Mouse (Mus musculus): ENCODE results near the gene Rps18. TPM values are rescaled to one million over a fixed set of nuclear protein-coding genes. Genes with fewer than 3 reads are reported as not detected.

Gene Rps18
- total RNA-seq, 2 experiments from 2014 or later = 440 to 443 TPM

DNA sequence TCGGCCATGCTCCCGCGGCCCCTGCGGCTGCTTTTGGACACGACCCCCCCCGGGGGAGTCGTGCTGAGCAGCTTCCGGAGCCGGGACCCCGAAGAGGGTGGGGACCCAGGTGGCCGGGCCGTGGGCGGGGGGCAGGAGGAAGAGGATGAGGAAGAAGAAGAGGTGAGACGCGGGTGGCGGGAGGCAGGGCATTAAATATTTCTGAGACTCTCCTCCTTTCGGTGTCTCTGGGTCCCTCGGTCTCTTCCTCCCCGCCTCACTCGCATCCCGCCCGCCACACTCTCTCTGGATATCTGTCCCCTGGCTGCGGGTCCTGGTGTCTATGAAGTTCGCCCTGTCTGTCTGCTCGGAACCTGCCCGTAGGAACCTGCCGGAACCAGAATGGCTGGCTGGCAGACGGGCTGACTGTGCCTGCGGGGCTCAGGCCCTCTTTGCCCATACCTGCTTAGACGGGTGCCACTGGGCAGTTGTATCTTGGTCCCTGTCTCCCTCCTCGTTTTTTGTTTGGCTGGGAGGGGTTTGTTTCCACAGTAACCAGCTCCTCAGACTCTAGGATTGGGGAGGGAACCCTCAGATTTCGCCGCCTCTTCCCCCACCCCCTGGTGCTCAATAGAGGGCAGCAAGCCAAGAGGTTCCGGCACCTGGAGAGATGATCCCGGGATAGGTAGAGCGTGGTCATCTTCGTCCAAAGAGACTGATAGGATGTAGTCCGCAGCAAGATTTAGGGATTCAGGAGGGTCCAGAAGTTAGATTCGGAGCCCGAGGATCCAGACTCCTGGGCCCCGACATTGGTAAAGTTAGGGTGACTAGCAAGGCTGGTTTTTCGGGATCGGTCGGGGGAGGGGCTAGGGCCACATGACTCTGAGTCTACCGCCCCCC lies 25.3 kb downstream of the Rps18 start:
- intact Hi-C loops (cut with DNase I) = no loop called here
- peak in 1 of 2 experiments; percentile 77 for DNase-seq (ENCODE audit: extremely low spot score in 1 of 2, low spot score in 2 of 2)

DNA sequence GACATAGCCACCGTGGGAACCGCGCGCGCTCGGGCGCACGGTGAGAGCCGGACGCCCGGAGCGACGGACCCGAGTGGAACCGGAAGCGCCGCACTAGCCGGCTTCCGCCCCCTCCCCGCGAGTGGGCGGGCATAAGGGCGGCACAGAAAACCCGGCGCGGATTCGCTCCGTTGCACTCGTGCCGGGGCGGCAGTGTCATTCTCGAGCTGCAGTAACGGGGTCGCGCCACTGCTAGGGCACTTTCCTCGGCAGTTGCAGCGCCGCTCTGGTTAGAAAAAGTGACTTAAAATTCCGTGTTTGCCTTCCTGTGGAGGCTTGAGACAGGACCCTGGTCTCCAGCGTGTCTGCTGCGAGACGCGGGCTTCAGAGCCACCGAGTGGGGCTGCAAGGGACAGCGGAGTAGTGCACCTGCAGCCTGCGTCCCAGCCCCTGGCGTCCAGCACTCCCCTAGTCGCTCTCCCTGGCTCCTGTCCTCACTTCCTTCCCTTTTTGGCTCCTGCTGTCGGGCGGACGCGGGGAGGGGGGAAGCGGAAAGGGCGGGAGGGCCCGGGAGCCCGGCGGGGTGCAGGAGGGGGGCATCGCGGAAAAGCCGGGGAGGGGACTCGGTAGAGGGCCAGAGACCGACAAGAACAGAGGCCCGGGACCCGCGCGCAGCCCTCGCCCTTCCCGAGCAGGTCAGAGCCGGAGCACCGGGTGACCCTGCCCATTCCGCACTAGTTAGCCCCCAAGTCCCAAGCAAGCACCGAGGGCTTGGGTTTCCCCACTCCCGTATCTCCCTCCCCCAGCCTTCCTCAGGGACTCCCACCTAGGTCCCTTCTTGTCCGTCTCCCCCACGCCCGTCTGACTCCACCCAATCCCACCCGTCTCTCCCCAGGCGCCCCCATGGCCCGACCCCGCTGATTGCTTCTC lies 26.2 kb downstream of the Rps18 start, which contains the start of gene Rgl2:
Gene Rgl2, plus strand, starts transcription at position 173 of the 909 bp plus-strand sequence.
- peak; percentile 90 to 97 for DNase-seq (ENCODE audit: extremely low spot score in 1 of 2, low spot score in 2 of 2)
- intact Hi-C loops (cut with DNase I) = no loop called here

DNA sequence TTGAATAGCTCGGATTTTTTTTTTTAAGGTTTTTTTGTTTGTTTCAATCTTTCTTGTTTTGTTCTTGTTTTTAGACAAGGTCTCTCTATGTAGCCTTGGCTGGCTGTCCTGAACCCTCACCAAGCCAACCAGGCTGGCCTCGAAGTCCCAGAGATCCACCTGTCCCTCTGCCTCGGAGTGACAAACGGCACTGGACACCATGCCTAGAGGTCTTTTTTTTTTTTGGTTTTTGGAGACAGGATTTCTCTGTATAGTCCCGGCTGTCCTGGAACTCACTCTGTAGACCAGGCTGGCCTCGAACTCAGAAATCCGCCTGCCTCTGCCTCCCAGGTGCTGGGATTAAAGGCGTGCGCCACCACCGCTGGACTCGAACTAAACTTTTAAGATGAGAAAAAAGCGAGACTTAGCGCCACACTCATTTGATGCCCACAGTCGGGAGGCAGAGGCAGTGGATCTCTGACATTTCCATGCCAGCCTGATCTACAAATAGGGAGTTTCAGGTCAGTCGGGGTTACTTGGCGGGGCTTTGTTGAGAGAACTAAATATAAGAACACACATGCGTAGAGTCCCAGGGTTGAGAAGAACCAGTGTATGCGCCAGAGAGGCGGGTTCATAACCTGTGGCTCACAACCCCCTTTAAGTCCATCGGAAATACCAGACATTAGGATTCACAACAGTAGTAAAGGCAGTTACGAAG lies 27.4 kb downstream of the Rps18 start:
- DNase-seq (ENCODE audit: extremely low spot score in 1 of 2, low spot score in 2 of 2) = no peak
- intact Hi-C loops (cut with DNase I) = no loop called here

DNA sequence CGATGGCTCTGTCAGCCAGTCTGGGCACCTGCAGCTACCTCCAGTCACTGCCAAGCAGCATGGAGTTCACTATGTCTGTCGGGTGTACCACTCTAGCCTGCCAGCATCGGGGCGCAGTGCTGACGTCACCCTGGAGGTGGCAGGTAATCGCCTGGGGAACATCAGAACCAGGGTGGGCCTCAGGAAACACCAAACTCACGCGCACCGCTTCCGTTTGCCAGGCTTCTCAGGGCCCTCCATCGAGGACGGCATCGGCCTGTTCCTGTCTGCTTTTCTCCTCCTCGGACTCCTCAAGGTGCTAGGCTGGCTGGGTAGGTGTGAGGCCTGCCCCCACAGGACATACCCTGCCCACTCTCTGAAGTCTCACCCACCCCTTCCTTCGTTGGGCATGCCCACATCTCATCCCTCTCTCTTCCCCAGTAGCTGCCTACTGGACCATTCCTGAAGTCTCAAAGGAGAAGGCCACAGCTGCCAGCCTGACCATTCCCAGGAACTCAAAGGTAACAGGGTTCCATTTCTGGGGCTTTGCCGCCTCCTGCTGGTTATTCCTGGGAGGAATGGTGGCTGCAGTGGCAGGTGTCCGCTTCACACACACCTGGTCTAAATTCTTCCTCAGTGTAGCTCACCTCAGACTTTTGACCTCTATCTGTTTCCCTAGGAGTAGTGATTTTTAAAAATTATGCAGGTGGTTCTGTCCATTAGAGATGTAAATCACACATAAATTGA lies 29.4 kb downstream of the Rps18 start:
- DNase-seq (ENCODE audit: extremely low spot score in 1 of 2, low spot score in 2 of 2) = peak in 1 of 2 experiments; percentile 37
- intact Hi-C loops (cut with DNase I) = no loop called here

DNA sequence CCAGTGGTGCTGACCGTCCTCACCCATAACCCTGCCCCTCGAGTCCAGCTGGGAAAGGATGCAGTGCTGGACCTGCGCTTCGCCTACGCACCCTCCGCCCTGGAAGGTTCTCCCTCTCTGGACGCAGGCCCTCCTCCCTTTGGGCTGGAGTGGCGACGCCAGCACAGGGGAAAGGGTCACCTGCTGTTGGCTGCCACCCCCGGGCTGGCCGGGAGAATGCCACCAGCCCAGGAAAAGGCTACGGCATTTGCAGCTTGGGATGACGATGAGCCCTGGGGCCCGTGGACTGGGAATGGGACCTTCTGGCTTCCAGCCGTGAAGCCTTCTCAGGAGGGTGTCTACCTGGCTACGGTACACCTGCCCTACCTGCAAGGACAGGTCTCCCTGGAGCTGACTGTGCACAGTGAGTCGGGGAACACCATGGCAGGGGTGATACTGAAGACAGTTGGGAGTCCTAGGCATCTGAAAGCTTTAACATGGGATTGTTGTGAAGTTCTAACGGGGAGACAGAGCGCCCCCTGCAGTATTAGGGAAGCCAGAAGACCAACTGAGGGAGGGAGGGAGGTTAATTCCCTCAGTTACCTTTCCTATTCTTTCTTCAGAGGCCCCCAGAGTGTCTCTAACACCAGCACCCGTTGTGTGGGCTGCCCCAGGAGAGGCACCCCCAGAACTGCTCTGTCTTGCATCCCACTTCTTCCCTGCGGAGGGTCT lies 30.2 kb downstream of the Rps18 start:
- intact Hi-C loops (cut with DNase I) = no loop called here
- DNase-seq (ENCODE audit: extremely low spot score in 1 of 2, low spot score in 2 of 2) = peak in 1 of 2 experiments; percentile 50

DNA sequence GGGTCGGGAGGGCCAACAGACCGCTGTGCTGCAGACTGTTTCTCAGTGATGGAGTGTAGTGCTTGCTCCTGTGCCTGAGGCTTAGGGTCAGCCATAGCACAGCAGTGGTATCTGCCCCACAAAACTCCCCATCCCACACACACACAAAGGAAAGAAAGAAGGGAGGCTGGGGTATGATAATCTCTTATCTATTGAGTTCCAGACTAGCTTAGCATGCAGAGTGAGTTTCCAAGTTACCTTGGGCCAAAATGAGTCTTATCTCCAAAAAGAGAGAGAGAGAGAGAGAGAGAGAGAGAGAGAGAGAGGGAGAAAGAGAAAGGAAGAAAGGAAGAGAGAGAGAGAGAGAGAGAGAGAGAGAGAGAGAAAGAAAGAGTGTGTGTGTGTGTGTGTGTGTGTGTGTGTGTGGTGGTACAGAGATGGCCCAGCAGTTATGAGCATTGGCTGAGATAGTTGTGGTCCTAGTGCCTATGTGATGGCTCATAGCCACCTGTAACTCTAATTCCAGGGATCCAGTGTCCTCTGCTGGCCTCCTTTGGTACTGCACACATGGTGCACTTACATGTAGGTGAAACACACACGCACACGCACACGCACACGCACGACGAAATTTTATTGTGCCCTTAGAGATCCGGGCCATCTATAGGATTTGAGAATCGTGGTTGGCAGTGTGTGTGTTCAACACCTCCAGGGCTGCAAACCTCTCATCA lies 31.1 kb downstream of the Rps18 start:
- intact Hi-C loops (cut with DNase I) = no loop called here
- DNase-seq (ENCODE audit: extremely low spot score in 1 of 2, low spot score in 2 of 2) = peak in 1 of 2 experiments; percentile 58

DNA sequence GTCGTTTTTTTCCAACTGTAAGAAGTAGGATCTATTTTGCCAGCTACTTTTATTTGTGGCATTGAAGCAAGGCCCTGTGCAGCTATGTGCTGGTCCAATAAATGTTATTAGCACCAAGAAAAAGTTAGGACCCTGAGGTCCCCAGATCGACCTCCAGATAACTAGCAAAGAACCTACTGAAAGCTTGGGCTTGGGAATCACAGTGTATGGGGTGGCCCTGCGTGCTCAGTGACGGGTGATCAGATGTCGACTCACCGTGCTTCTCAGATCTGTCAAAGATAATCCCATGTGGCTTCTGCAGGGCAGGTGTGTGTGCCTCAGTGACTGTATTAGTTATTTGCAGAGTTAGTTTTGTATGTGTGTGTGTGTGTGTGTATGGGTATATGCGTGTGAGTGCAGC lies 34.4 kb downstream of the Rps18 start:
- intact Hi-C loops (cut with DNase I) = no loop called here
- no peak for DNase-seq (ENCODE audit: extremely low spot score in 1 of 2, low spot score in 2 of 2)

DNA sequence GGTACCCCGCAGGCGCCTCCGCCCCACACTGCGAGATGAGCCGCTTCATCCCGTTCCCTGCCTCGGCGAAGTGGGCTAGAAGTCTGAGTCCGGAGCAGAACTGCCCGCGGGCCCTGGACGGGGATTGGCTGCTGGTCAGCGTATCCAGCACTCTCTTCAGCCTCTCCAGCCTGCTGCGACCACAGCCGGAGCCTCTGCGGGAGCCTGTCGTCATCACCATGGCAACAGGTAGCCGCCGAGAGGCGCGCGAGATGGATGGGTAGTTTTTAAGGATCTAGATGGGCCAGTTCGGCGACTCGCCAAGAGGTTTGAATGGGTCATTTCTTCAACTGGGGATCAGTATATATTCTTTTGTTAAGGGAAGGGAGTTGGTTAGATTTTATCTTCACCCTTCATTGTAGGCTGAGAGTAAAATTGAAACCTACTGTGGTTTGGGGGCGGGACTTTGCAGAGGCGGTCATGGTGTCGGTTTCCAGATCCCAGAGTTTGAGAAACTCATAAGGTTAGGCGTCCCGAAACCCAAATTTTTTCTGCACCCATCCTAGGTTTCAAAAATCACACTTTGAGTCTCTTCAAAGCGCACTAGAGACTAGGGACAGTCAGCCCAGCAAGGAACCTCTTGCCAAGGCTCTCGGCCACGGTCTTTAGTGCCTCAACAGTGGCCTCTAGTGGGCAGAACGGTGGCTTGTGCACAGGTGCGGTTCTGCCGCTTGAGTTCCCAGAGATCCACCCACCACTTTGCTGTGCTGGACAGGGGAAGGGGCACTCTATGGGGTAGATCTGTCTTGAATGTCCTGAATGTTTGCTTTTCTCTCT lies 35.3 kb downstream of the Rps18 start:
- intact Hi-C loops (cut with DNase I) = no loop called here
- DNase-seq (ENCODE audit: extremely low spot score in 1 of 2, low spot score in 2 of 2) = peak in 1 of 2 experiments; percentile 89

DNA sequence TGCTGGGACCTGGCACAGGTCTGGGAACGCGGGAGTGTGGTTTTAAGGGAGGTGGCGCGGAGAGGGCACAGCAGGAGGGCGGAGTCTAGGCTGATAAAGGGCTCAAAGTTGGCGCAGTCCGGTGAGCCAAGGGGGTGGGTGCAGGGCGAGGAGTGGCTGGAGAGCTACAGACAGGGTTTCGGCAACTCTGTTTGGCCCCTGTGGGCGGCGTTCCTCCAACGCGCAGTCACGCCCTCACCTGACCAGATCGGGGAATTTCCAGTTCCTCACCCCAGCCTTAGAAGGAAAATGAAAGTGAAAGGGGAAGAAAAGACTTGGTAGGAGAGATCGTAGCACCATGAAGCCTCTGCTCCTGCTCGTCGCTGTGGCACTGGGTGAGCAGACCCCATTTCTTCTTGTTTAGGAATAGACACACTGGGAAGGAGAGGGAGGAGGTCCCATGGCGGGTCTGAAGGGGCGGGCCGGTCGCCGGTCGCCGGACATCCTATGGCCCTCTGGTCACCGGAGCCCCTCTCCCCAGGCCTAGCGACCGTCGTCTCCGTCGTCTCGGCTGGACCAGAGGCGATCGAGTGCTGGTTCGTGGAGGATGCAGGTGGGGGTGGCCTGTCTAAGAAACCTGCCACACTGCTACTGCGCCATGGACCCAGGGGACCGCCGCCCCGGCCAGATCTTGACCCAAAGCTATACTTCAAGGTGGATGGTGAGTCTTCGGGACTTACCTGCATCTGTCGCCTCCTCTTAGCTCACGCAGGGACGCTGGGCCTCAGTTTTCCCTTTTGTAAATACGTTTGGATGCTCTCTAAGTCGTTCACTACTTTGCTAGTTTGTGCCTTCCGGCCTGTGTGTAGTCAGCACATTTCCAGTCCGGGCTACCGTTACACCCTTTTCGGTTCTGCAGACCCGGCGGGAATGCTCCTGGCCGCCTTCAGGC lies 36.2 kb downstream of the Rps18 start:
- DNase-seq (ENCODE audit: extremely low spot score in 1 of 2, low spot score in 2 of 2) = peak in 1 of 2 experiments; percentile 77
- intact Hi-C loops (cut with DNase I) = no loop called here

DNA sequence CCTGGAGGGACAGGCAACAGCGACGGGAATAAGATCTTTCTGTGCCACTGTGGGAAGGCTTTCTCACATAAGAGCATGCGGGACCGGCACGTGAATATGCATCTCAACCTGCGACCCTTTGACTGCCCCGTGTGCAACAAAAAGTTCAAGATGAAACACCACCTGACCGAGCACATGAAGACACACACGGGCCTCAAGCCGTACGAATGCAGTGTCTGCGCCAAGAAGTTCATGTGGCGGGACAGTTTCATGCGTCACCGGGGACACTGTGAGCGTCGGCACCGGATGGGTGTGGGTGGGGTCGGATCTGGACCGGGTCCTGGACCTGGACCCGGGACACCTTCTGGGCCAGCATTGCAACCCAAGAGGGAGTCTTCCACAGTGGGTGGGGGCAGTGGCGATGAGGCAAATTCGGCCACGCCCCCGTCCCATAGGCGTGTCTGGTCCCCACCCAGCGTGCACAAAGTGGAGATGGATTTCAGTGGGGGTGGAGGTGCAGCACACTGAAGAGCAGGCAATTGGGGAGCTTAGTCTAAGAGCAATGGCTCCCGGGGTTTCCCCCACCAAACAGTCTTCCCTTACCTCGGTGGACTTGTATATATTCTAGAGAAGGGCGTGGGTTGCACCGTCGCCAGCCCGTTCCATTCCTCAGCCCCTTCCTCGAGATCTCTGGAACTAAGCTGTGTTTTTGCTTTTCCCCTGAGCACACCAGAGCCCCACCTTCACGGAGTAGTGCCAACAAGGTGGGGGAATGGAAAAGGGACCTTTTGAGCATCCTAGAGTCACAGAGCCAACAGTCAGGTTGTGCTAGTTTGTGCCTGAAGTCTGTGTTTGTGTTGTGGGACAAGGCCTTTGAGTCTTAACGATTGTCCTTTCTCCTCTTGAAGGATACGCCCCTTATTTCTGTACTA lies 37.3 kb downstream of the Rps18 start:
- intact Hi-C loops (cut with DNase I) = no loop called here
- no peak for DNase-seq (ENCODE audit: extremely low spot score in 1 of 2, low spot score in 2 of 2)

DNA sequence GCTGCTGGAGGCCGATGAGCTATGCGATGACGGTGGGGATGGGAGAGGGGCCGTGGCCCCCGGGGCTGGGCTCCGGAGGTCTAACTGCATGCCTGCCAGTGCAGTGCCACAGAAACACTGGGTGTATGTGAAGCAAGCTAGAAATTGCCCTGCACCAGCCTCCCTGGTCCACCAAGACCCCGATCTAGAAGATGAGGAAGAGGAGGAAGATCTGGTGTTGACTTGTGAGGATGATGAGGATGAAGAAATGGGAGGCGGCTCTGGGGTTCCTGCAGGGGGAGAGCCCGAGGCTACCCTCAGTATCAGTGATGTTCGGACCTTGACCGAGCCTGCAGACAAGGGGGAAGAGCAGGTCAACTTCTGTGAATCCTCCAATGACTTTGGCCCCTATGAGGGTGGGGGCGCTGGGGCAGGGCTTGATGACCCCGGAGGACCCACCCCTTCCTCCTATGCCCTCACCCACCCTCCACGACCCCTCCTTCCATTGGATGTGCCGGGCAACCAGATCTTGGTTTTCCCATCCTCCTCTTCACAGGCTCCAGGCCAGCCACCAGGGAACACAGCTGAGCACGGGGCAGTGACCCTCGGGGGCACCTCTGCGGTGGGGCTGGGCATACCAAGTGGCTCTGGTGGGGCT lies 38.0 kb downstream of the Rps18 start:
- intact Hi-C loops (cut with DNase I) = no loop called here
- DNase-seq (ENCODE audit: extremely low spot score in 1 of 2, low spot score in 2 of 2) = no peak

DNA sequence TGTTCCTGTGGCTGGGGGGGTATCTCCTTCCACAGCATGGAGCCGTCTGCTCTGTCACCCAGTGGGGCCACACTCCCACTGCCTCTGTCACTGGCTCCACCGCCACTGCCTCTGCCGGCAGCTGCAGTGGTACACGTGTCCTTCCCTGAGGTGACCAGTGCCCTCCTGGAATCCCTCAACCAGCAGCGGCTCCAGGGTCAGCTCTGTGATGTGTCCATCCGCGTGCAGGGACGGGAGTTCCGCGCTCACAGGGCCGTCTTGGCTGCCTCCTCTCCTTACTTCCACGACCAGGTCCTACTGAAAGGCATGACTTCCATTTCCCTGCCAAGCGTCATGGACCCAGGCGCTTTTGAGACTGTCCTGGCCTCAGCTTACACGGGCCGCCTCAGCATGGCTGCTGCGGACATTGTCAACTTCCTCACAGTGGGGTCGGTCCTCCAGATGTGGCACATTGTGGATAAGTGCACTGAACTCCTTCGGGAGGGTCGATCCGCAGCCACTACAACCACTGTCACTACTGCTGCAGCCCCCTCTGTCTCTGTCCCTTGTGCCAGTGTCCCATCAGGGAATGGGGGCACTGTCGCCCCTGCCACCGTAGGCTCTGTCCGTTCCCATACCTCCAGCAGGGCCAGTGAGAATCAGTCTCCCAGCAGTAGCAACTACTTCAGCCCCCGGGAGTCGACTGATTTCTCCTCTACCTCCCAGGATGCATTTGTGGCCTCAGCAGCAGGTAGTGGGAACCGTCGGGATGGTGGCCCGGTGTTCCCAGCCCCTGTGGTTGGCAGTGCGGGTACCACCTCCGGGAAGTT lies 38.8 kb downstream of the Rps18 start:
- DNase-seq (ENCODE audit: extremely low spot score in 1 of 2, low spot score in 2 of 2) = no peak
- intact Hi-C loops (cut with DNase I) = no loop called here

DNA sequence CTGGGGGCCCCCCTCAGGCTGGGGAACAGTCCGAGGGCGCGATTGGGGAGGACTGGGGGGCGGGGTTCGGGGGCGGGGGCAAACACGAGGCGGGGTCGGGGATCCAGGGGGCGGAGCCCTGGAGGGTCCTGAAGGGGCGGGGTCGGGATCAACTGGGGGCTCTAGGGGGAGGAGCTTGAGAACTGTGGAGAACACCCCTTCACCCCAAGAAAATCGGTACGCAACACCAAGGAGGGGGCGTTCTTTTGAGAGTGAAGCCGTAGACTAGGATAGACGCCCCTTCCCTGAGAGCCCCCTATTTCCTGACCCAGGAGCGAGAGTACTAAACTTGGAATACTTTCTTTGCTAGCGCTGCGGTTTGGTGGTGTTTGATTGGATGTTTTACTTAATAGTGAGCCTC lies 39.5 kb downstream of the Rps18 start:
- no peak for DNase-seq (ENCODE audit: extremely low spot score in 1 of 2, low spot score in 2 of 2)
- intact Hi-C loops (cut with DNase I) = no loop called here
